Mouse (Mus musculus) heart, embryonic 13.5 days (tissue): ENCODE data around the gene Hs3st1. TPM values are rescaled to one million over a fixed set of nuclear protein-coding genes. Genes with fewer than 3 reads are reported as not detected.
A peak's percentile ranks its signal among the peaks of the same experiment; 100 is the strongest.
"Not testable (repeated sequence)": the region's sequence is repeated elsewhere in the genome, so short reads cannot be mapped to it uniquely, and the experiment has no call there.

Source experiments
- ATAC-seq: fragments of 200-750 bp; cut with Nextera tagmentation; 2 replicates; pipeline ENCODE4 v1.8.0; 2017; ENCODE audit warnings: moderate TSS enrichment; ENCODE audit not compliant: insufficient number of reproducible peaks, low FRiP score, low TSS enrichment; ENCODE audit errors: extremely low read depth
- H3K27ac ChIP-seq: fragments of 300-500 bp; sonication (generic); replicated peaks from 2 replicates; pipeline ENCODE4 v1.5.1; 2015; ENCODE audit warnings: moderate library complexity, mild to moderate bottlenecking, inconsistent platforms
- H3K27me3 ChIP-seq: fragments of 300-500 bp; sonication (generic); replicated peaks from 2 replicates; pipeline ENCODE4 v1.6.1; 2015; ENCODE audit warnings: mild to moderate bottlenecking, inconsistent platforms
- H3K36me3 ChIP-seq: fragments of 300-500 bp; sonication (generic); 2 replicates; pipeline ENCODE4 v1.6.1; 2015; ENCODE audit warnings: mild to moderate bottlenecking, inconsistent platforms
- H3K4me1 ChIP-seq: fragments of 300-500 bp; sonication (generic); 2 replicates; pipeline ENCODE4 v1.6.1; 2015; ENCODE audit warnings: inconsistent platforms
- H3K4me2 ChIP-seq: fragments of 300-500 bp; sonication (generic); 2 replicates; pipeline ENCODE4 v1.6.1; 2015; ENCODE audit warnings: inconsistent platforms, mild to moderate bottlenecking, moderate library complexity
- H3K4me3 ChIP-seq: fragments of 300-500 bp; sonication (generic); 2 replicates; pipeline ENCODE4 v1.5.1; 2015; ENCODE audit warnings: moderate library complexity, mild to moderate bottlenecking, inconsistent platforms
- H3K9ac ChIP-seq: fragments of 300-500 bp; sonication (generic); 2 replicates; pipeline ENCODE4 v1.6.1; 2015; ENCODE audit warnings: inconsistent platforms, mild to moderate bottlenecking, moderate library complexity
- H3K9me3 ChIP-seq: fragments of 300-500 bp; sonication (generic); 2 replicates; pipeline ENCODE4 v1.6.1; 2016; ENCODE audit warnings: inconsistent platforms
- WGBS: fragments of 180-500 bp; shearing (Covaris S2); methylation state at CpG from one replicate; pipeline ENCODE4 v1.1.7; 2015; ENCODE audit warnings: mixed read lengths; 5-methylcytosine and 5-hydroxymethylcytosine counted together
- polyA plus RNA-seq: library from polyadenylated mRNA; unstranded; fragments of >200 nt; fragmentation: Nextera tagmentation; extraction: Ambion mirVana; gene quantifications from 2 replicates; pipeline ENCODE4 v1.2.1, GENCODE M21; 2015

The Hs3st1 gene
- polyA plus RNA-seq: 7.1 and 7.5 TPM in 2 replicates

DNA sequence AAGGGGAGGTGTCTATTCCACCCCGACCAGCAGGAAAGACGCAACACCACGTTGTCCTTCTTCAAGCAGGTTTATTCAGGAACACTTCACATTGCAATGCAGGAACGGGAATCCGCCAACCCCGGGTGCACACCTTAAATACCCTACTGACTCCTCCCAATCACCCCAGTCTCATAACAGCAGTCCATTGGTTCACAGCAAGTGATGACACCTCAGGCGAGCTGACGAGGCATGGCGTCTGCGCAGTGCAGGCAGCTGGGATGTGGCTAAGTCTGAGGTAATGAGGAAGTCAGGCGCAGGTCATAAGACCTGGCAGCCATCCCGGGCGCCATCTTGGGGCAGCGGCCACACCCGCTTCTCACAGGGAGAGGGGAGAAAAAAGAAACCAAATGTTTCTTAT is at the start of gene Hs3st1:
Gene Hs3st1, minus strand, starts transcription at position 101 of the 400 bp plus-strand sequence.
- not testable (repeated sequence) for H3K4me3 ChIP-seq, ATAC-seq, H3K36me3 ChIP-seq, H3K9me3 ChIP-seq, H3K27me3 ChIP-seq, H3K4me2 ChIP-seq, H3K9ac ChIP-seq, H3K27ac ChIP-seq
- WGBS: 87% methylated on average over 15 of the region's 15 CpGs
- H3K4me1 ChIP-seq: peaks cover 13% of the 10 kb centered on the region

DNA sequence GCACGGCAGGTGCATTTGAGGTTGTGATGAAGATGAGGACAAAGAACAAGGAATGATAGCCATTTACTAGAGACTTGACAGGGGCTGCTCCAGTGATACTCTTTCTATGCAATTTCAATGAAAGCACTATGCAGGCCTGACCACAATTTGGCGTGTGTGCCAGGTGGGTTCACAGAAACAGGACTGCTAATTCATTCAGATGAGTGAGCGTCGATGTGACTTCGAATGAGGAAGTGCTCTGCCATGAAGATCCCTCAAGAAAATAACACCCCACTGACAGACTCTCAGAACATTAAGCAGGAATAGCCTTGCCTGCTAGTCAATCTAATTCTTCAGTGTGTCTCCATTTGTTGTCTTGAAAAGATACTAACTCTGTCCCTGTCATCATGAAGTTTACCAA is 49.4 kb upstream of the Hs3st1 start:
- no peak overlapping the region for H3K27ac ChIP-seq
- no peaks in the 10 kb centered on the region for H3K9me3 ChIP-seq
- no peak overlapping the region for H3K4me3 ChIP-seq
- H3K4me2 ChIP-seq: no peak overlapping the region
- H3K4me1 ChIP-seq: no peaks in the 10 kb centered on the region
- H3K36me3 ChIP-seq: no peaks in the 10 kb centered on the region
- H3K9ac ChIP-seq: no peak overlapping the region
- WGBS: 80% methylated on average over 5 of the region's 5 CpGs
- H3K27me3 ChIP-seq: no peaks in the 10 kb centered on the region
- ATAC-seq: no peak

DNA sequence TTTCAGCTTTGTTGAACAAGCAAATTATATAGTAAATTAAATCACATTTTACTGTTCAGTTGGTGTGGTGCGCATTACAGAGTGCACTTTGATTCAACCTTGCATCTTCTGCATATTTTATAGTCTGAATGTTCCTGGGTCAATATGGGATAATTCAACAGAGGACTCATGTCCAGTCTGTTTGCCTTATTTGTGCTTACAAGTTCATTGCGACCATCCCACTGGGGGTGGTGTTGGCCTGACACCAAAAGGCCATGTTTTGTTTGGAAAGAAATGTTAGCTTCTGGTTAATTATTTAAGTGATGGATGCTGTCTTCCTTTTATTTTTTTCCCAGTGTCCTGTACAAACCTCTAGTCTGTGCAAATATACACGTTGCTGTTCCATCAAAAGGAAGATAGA is 48.7 kb upstream of the Hs3st1 start:
- no peaks in the 10 kb centered on the region for H3K9me3 ChIP-seq
- H3K36me3 ChIP-seq: no peaks in the 10 kb centered on the region
- H3K4me2 ChIP-seq: no peak overlapping the region
- no peaks in the 10 kb centered on the region for H3K4me1 ChIP-seq
- ATAC-seq: no peak
- WGBS: 62% methylated on average over 3 of the region's 3 CpGs
- H3K27me3 ChIP-seq: no peaks in the 10 kb centered on the region
- H3K9ac ChIP-seq: no peak overlapping the region
- no peak overlapping the region for H3K4me3 ChIP-seq
- H3K27ac ChIP-seq: no peak overlapping the region

DNA sequence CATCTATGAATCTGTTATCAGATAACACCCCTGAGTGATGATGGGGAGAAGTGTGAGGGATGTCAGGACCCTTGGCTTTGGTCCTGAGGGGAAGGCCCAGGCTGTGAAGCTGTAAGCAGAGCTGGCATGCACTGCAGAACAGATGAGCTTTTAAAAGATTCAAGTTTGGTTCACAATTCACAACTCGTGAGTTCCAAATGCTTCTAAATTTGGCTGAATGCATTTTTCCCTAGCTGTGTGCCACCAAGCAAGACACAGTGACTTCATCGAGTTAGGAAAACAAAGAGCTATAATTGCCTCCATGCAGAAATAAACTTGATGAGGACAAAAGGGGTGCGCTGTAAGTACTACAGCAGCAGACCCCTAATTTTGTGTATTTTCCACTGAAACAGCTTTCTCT is 48.2 kb upstream of the Hs3st1 start:
- H3K36me3 ChIP-seq: no peaks in the 10 kb centered on the region
- H3K27ac ChIP-seq: no peak overlapping the region
- H3K27me3 ChIP-seq: no peaks in the 10 kb centered on the region
- no peak for ATAC-seq
- no peaks in the 10 kb centered on the region for H3K9me3 ChIP-seq
- no peak overlapping the region for H3K9ac ChIP-seq
- no peak overlapping the region for H3K4me2 ChIP-seq
- no peaks in the 10 kb centered on the region for H3K4me1 ChIP-seq
- no peak overlapping the region for H3K4me3 ChIP-seq
- 66% methylated on average over 3 of the region's 3 CpGs for WGBS

DNA sequence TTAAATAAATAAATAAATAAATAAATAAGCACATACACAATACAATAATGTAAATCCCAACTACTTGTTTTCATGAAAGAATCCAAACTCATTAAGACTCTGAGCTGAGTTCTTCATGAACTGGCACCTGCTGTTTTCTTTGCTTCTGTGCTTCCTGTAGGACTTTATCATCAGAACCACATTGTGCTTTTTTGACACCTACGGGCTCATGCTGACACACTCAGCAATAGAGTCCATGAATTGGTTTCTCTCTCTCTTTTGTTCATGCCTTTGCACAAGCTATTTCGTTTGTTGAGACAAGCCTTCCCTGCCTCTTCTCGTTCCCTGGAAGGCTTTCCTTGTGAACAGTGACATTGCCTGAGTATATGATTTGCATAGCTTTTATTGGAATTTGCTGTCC is 46.8 kb upstream of the Hs3st1 start:
- H3K4me1 ChIP-seq: no peaks in the 10 kb centered on the region
- no peaks in the 10 kb centered on the region for H3K27me3 ChIP-seq
- H3K27ac ChIP-seq: no peak overlapping the region
- H3K9ac ChIP-seq: no peak overlapping the region
- no peaks in the 10 kb centered on the region for H3K36me3 ChIP-seq
- no peak overlapping the region for H3K4me2 ChIP-seq
- no peaks in the 10 kb centered on the region for H3K9me3 ChIP-seq
- no peak for ATAC-seq
- 59% methylated on average over 3 of the region's 3 CpGs for WGBS
- H3K4me3 ChIP-seq: no peak overlapping the region

DNA sequence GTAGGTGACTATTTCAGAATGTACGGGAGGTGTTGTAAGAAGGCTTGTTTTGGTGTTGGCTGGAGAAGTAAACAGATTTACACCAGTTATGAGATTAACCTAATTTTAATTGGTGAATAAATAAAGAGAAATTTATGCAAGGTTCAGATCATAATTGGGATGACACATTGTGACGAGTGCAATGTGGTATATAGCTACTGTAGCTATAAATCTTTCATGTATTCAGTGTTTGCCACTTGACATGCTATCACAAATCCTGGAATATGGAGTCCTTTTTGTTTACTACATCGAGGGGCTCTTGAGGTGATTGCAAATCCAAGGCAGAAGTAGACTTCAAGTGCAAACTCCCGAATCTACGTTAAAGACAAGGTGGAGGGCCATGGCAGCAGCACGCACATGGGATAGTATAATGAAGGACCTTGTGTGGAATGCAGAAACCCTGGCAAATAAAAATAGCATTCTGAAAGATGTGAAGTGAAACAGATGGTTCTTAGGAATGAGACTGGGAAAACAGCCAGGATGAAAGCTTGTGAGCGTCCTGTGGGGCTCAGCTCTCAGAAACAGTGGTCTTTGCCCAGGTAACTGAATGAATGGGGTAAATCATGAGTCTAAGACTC is 21.9 kb upstream of the Hs3st1 start:
- Histone ChIP-seq H3K9ac (no peak overlapping the region), H3K4me1 (peaks cover 6% of the 10 kb centered on the region; the same call in 1 of the 2 replicates), H3K9me3 (no peaks in the 10 kb centered on the region), H3K36me3 (no peaks in the 10 kb centered on the region), H3K27ac (no peak overlapping the region), H3K4me3 (no peak overlapping the region), H3K27me3 (no peaks in the 10 kb centered on the region), H3K4me2 (no peak overlapping the region)
- WGBS: 50% methylated on average over 7 of the region's 7 CpGs
- no peak for ATAC-seq

GRCm38 (mm10) chr5:39771680-39772348 is 16.5 kb upstream of the Hs3st1 start:
- no peaks in the 10 kb centered on the region for H3K36me3 ChIP-seq
- H3K4me1 ChIP-seq: no peaks in the 10 kb centered on the region
- H3K4me3 ChIP-seq: no peak overlapping the region
- 70% methylated on average over 5 of the region's 5 CpGs for WGBS
- no peaks in the 10 kb centered on the region for H3K27me3 ChIP-seq
- no peak overlapping the region for H3K27ac ChIP-seq
- no peak for ATAC-seq
- no peak overlapping the region for H3K4me2 ChIP-seq
- no peaks in the 10 kb centered on the region for H3K9me3 ChIP-seq
- no peak overlapping the region for H3K9ac ChIP-seq

DNA sequence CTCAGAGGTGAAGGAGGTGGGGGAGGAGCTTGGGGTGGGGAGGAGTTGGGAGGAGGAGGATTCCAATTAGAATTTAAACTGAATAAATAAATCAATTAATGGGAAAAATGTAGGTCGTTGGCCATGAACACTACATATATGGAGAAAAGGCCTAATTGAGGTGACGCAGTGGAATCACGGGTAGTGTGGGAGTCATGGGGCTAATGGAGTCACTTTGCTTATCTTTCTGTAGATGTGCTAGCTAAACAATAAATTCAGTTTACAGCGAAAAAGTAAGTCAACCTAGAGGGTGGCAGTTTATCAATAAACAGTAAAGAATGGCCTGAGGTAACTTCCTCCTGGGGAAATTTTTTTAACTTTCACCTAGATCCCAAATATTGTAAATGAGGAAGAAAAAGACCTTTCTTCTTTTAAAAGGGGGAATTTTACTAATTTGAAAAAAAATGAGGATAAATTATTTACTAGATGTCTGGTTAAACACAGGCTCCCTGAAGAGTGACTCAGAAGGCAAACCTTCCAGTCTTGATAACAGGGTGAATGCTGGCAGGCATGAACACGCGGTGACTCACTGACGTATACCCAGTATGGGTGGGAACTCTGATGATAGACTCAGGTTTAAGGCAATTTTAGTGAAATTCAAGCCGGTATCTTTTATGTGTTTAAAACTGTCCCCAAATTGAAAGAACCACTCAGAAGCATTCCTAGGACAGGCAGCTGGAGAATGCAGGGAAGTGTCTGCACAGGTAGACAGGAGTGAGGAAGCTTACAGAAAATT is 6.6 kb upstream of the Hs3st1 start:
- Histone ChIP-seq H3K9me3 (no peaks in the 10 kb centered on the region), H3K9ac (no peak overlapping the region), H3K4me2 (no peak overlapping the region), H3K27me3 (no peaks in the 10 kb centered on the region), H3K4me3 (no peak overlapping the region), H3K27ac (no peak overlapping the region), H3K36me3 (no peaks in the 10 kb centered on the region), H3K4me1 (peaks cover 13% of the 10 kb centered on the region)
- ATAC-seq: no peak
- 61% methylated on average over 8 of the region's 8 CpGs for WGBS

GRCm38 (mm10) chr5:39758890-39759475 is 3.7 kb upstream of the Hs3st1 start:
- 40% methylated on average over 2 of the region's 2 CpGs for WGBS
- ATAC-seq: no peak
- Histone ChIP-seq H3K4me2 (no peak overlapping the region), H3K4me1 (peaks cover 13% of the 10 kb centered on the region), H3K36me3 (no peaks in the 10 kb centered on the region), H3K4me3 (no peak overlapping the region), H3K9ac (no peak overlapping the region), H3K27me3 (no peaks in the 10 kb centered on the region), H3K27ac (peak overlapping the region; percentile 48), H3K9me3 (no peaks in the 10 kb centered on the region)

DNA sequence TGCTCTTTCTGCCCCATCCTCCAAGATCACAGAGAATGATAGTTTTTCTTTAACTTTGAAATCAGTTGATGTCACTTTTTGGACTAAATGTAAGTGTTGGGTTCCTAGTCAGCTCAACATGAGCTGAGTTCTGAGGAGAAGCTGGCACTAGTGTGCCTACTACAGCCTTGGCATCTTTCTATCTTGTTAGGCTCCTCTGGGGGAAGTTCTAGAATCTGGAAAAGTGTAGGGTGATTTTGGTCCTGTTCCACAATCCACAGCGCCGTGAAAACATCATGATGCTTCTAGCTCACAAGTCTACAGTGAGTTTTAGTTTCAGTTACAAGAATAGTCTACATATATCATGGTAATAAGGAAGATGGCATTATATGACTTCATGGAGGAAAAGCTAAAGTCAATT is 18.4 kb downstream of the Hs3st1 start:
- Histone ChIP-seq H3K4me2 (no peak overlapping the region), H3K27me3 (no peaks in the 10 kb centered on the region), H3K9ac (no peak overlapping the region), H3K9me3 (no peaks in the 10 kb centered on the region), H3K36me3 (no peaks in the 10 kb centered on the region), H3K4me1 (peaks cover 12% of the 10 kb centered on the region), H3K4me3 (no peak overlapping the region), H3K27ac (no peak overlapping the region)
- WGBS: 81% methylated on average over 2 of the region's 2 CpGs
- no peak for ATAC-seq

DNA sequence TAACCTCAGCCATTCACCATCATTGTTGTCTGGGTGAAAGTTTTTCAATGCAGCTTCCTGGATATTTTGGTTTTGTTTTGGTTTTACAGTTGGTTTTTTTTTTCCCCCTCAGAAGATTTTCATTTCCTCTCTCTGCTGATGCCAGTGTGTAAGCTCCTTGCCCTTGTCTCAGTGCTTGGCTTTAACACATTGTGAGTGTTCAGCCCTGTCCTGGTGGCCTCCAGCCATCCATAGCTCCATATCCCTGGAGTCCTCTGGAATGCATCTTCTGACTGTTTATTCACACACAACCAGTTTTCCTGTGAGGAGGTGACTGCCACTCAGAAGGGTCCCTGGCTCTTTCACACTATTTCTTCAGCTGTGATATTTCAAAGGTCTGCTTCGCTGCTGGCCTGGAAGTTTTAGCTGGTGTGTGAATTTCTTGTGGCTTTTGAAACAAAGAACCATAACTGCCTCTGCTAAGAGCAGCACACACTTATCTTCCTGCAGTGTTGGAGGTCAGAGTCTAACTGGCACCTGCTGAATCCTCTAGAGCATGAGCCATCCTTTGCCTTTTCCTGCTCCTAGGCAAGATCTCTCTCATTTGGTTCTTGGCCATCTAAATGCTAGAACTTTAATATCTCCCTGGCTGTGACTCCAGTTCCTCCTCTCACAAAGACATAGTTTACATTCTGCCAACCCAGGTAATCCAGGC is 21.4 kb downstream of the Hs3st1 start:
- WGBS: 67% methylated on average over 1 of the region's 1 CpGs
- Histone ChIP-seq H3K27me3 (no peaks in the 10 kb centered on the region), H3K36me3 (no peaks in the 10 kb centered on the region), H3K4me3 (no peak overlapping the region), H3K4me2 (no peak overlapping the region), H3K9ac (no peak overlapping the region), H3K4me1 (peaks cover 12% of the 10 kb centered on the region), H3K9me3 (no peaks in the 10 kb centered on the region), H3K27ac (no peak overlapping the region)
- ATAC-seq: no peak
